Mouse (Mus musculus) midbrain, embryonic 12.5 days (tissue): ENCODE results near the gene P3h1. TPM values are rescaled to one million over a fixed set of nuclear protein-coding genes. Genes with fewer than 3 reads are reported as not detected.

Experiments used
- ATAC-seq: fragments of 200-750 bp; cut with Nextera tagmentation; 2 replicates; pipeline ENCODE4 v1.8.0; 2017; ENCODE audit warnings: low read depth, moderate TSS enrichment, moderate library complexity; ENCODE audit not compliant: low FRiP score
- H3K27ac ChIP-seq: fragments of 300-500 bp; sonication (generic); replicated peaks from 2 replicates; pipeline ENCODE4 v1.5.1; 2016; ENCODE audit warnings: mild to moderate bottlenecking
- H3K27me3 ChIP-seq: fragments of 300-500 bp; sonication (generic); 2 replicates; pipeline ENCODE4 v1.6.1; 2016; ENCODE audit warnings: mild to moderate bottlenecking
- H3K36me3 ChIP-seq: fragments of 300-500 bp; sonication (generic); 2 replicates; pipeline ENCODE4 v1.6.1; 2016
- H3K4me1 ChIP-seq: fragments of 300-500 bp; sonication (generic); 2 replicates; pipeline ENCODE4 v1.6.1; 2016
- H3K4me2 ChIP-seq: fragments of 300-500 bp; sonication (generic); replicated peaks from 2 replicates; pipeline ENCODE4 v1.6.1; 2016; ENCODE audit warnings: mild to moderate bottlenecking, moderate library complexity
- H3K4me3 ChIP-seq: fragments of 300-500 bp; sonication (generic); 2 replicates; pipeline ENCODE4 v1.5.1; 2016; ENCODE audit warnings: mild to moderate bottlenecking
- H3K9ac ChIP-seq: fragments of 300-500 bp; sonication (generic); replicated peaks from 2 replicates; pipeline ENCODE4 v1.6.1; 2016; ENCODE audit warnings: mild to moderate bottlenecking, moderate library complexity
- H3K9me3 ChIP-seq: fragments of 300-500 bp; sonication (generic); 2 replicates; pipeline ENCODE4 v1.6.1; 2016; ENCODE audit warnings: mild to moderate bottlenecking
- WGBS: fragments of 180-500 bp; shearing (Covaris S2); methylation state at CpG from one replicate; pipeline ENCODE4 v1.1.7; 2016; 5-methylcytosine and 5-hydroxymethylcytosine counted together
- polyA plus RNA-seq: library from polyadenylated mRNA; unstranded; fragments of >200 nt; fragmentation: Nextera tagmentation; extraction: Ambion mirVana; gene quantifications from 2 replicates; pipeline ENCODE4 v1.2.1, GENCODE M21; 2016

The P3h1 gene
- polyA plus RNA-seq: 14.6 and 17.7 TPM in 2 replicates

DNA sequence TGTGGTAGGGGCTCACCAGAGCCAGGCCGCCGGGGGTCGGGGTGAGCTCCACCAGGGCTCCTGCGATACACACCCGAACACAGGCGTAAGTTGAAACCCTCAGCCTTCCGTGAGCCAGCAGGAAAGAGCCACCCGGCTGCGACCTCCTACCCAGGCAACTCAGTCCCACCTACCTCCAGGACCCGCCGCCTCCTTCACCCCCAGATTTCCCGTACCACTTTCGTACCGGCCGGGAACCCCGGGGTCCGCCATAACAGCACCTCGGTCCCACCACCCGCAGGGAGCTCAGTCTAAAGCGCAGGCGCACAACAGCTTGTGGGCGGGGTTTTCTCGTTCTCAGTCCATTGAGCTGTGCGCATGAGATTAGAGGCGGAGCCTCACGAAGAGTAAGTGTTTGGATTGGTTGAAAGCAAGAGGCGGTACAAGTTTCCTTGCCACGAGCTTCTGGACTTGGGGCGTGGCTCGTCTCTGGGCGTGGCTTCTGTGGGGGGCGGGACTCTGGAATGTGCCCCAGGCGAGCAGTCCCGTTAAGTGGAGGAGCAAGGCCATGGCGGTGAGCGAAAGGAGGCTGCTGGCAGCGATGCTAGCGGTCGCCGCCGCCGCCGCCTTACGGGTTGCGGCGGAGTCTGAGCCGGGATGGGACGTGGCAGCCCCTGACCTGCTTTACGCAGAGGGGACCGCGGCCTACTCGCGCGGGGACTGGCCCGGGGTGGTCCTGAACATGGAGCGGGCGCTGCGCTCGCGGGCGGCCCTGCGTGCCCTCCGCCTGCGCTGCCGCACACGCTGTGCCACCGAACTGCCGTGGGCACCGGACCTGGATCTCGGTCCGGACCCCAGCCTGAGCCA is at the start of gene P3h1, which contains the start of gene AU022252:
TSS of gene P3h1 (plus strand) at position 506 of the 846 bp plus-strand sequence.
TSS of gene AU022252 (minus strand) at position 303 of the 846 bp plus-strand sequence.
- H3K9me3 ChIP-seq: no peaks in the 10 kb centered on the region
- no peaks in the 10 kb centered on the region for H3K27me3 ChIP-seq
- peak within 1 kb of the TSS; percentile 21; the same call in 1 of the 2 replicates for H3K27ac ChIP-seq
- H3K4me1 ChIP-seq: peaks cover 16% of the 10 kb centered on the region
- peaks cover 9% of the 10 kb centered on the region for H3K36me3 ChIP-seq
- WGBS: under 1% methylated on average over 71 of the region's 71 CpGs
- H3K4me3 ChIP-seq: peak within 1 kb of the TSS; percentile 81
- peak within 1 kb of the TSS; percentile 87 for H3K4me2 ChIP-seq
- H3K9ac ChIP-seq: peak within 1 kb of the TSS; percentile 73
- peak; percentile 95 for ATAC-seq

DNA sequence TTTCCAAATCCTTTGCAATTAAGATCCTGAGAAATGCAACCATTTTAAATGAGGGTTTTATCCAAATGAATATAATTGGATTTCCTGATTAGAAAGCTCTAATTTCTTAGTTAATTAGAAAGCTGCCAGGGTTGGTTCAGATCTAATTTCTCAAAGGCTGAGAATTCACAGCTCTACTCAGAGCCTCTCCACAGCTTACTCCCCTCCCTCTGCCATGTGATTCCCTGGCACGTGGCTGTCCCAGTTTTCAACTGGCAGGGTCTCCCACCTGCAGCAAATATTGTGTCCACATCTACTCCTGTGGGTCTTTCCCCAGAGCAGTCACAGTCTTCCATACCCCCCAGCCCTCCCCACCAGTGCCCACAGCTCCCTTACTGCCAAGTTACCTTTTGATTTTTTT is 49.2 kb upstream of the P3h1 start:
- Histone ChIP-seq H3K4me2 (no peak overlapping the region), H3K36me3 (no peaks in the 10 kb centered on the region), H3K27ac (no peak overlapping the region), H3K9ac (no peak overlapping the region), H3K27me3 (no peaks in the 10 kb centered on the region; the same call in 1 of the 2 replicates), H3K4me1 (no peaks in the 10 kb centered on the region), H3K9me3 (no peaks in the 10 kb centered on the region), H3K4me3 (no peak overlapping the region)
- no peak for ATAC-seq
- 63% methylated on average over 1 of the region's 1 CpGs for WGBS

DNA sequence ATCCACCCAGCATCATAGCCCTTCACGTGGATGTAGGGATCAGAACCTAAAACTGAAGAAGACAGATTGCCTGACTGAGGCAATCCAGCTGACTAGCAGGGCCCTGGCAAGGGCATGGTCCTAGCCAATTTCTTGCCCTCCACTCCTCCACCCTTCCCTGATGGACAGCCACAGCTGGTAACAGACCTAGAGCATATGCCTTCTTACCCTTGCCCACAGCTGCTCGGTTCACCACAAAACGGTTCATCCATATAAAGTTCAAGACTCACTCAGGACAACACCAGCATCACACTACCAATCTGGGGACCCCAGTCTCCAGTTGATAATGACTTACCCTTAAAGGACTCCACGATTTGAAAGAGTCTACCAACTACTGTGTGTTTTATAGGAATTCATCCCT is 46.9 kb upstream of the P3h1 start:
- H3K27me3 ChIP-seq: no peaks in the 10 kb centered on the region; the same call in 1 of the 2 replicates
- no peak for ATAC-seq
- 82% methylated on average over 4 of the region's 4 CpGs for WGBS

DNA sequence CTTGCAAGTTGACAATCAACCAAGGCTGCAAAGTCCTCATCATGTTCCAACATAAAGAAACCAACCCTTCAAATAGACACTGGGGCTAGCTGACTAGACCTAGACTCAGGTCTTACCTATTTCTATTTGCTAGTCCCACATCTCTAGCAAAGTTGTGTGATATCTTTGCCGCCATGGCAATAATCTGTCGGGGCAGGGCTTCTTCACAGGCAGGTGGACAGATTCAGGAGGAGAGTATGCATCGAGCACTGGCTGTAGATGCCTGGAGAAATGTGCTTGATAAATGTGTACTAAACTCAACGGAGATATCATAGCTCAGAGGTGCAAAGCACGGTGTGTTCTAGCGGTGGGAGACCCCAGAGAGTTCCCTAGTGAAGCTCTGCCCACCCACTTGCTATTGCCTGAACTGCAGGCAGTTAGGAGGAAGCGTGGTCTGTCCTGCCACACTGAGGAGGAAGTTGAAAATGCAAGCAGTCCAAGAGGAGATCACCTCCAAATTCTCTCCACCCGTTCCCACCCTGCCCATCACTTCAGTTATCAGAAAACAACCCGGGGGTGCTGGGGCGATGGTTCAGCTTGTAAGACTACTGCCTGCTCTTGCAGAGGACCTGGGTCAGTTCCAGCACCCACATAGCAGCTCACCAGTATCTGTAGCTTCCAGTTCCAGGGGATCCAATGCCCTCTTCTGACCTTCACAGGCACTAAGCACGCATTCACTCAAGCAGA is 44.5 kb upstream of the P3h1 start:
- Histone ChIP-seq H3K36me3 (no peaks in the 10 kb centered on the region), H3K4me2 (no peak overlapping the region), H3K27ac (no peak overlapping the region), H3K9ac (no peak overlapping the region), H3K4me1 (no peaks in the 10 kb centered on the region; the same call in 1 of the 2 replicates), H3K9me3 (no peaks in the 10 kb centered on the region), H3K27me3 (no peaks in the 10 kb centered on the region; the same call in 1 of the 2 replicates), H3K4me3 (no peak overlapping the region)
- WGBS: 64% methylated on average over 11 of the region's 11 CpGs
- no peak for ATAC-seq

More for the DNA sequence above, 46.9 kb upstream of the P3h1 start:
- H3K9me3 ChIP-seq: no peaks in the 10 kb centered on the region
- no peak overlapping the region for H3K4me3 ChIP-seq
- H3K9ac ChIP-seq: no peak overlapping the region
- H3K4me2 ChIP-seq: no peak overlapping the region
- no peaks in the 10 kb centered on the region; the same call in 1 of the 2 replicates for H3K4me1 ChIP-seq
- H3K36me3 ChIP-seq: no peaks in the 10 kb centered on the region
- H3K27ac ChIP-seq: no peak overlapping the region

- Histone ChIP-seq H3K36me3 (no peaks in the 10 kb centered on the region), H3K9me3 (no peaks in the 10 kb centered on the region), H3K9ac (no peak overlapping the region), H3K27ac (0 out of 2 replicates have a peak overlapping the region, but pooled peaks have one; percentile 25), H3K4me2 (no peak overlapping the region), H3K4me3 (no peak overlapping the region), H3K27me3 (no peaks in the 10 kb centered on the region; the same call in 1 of the 2 replicates), H3K4me1 (no peaks in the 10 kb centered on the region; the same call in 1 of the 2 replicates)
- ATAC-seq: no peak
- 44% methylated on average over 6 of the region's 6 CpGs for WGBS
Observed at GRCm38 (mm10) chr4:119189392-119189791, 43.3 kb upstream of the P3h1 start.

DNA sequence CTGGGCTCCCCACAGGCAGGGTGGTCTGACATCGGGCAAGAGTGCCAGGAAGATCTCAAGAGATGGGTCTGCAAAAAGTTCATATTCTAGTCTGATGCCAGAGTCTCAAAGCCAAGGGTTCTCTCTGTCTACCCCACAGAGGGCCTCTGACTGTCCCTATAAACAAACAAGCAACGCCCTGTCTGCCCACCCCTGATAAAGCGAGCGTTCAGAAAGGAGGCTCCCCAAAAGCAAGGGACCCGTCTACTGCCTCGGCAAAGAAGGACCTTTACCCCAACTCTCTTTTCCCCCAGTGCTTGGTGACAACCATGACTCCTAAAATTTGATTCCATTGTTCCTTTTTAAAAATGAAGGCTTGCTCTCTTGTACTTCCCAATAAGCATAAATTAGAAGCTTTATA is 42.9 kb upstream of the P3h1 start, which contains the start of gene Ermap:
TSS of gene Ermap (minus strand) at position 148 of the 400 bp plus-strand sequence.
- WGBS: 60% methylated on average over 6 of the region's 6 CpGs
- Histone ChIP-seq H3K9ac (no peak within 1 kb of the TSS), H3K4me3 (no peak within 1 kb of the TSS), H3K4me1 (no peaks in the 10 kb centered on the region; the same call in 1 of the 2 replicates), H3K27ac (0 out of 2 replicates have a peak within 1 kb of the TSS, but pooled peaks have one; percentile 25), H3K9me3 (no peaks in the 10 kb centered on the region), H3K4me2 (no peak within 1 kb of the TSS), H3K27me3 (no peaks in the 10 kb centered on the region; the same call in 1 of the 2 replicates), H3K36me3 (no peaks in the 10 kb centered on the region)
- ATAC-seq: no peak

GRCm38 (mm10) chr4:119190618-119191017 is 42.1 kb upstream of the P3h1 start:
- no peaks in the 10 kb centered on the region; the same call in none of the 2 replicates for H3K4me1 ChIP-seq
- H3K4me3 ChIP-seq: no peak overlapping the region
- H3K4me2 ChIP-seq: no peak overlapping the region
- 86% methylated on average over 8 of the region's 8 CpGs for WGBS
- no peaks in the 10 kb centered on the region for H3K36me3 ChIP-seq
- ATAC-seq: no peak
- H3K27ac ChIP-seq: no peak overlapping the region
- H3K9ac ChIP-seq: no peak overlapping the region
- no peaks in the 10 kb centered on the region; the same call in 1 of the 2 replicates for H3K27me3 ChIP-seq
- H3K9me3 ChIP-seq: no peaks in the 10 kb centered on the region

DNA sequence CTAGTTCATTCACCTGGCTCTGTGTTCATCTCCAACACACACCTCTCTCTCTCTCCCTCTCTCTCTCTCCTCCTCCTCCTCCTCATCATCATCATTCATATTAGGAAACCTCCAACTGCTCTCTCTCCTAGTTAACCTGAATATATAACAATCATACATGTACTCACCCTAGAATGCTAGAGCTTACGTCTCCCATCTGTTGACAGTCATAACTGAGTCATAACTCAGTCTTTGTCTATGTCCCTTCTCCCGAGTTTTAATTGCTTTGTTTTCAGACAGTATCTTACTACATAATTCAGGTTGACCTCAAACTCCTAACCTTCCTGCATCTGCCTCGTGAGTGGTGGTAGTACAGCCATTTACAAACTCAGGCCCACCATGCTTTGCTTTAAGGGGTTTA is 41.4 kb upstream of the P3h1 start:
- H3K9ac ChIP-seq: no peak overlapping the region
- H3K4me1 ChIP-seq: peaks cover 5% of the 10 kb centered on the region
- H3K36me3 ChIP-seq: no peaks in the 10 kb centered on the region
- no peak overlapping the region for H3K27ac ChIP-seq
- no peaks in the 10 kb centered on the region; the same call in 1 of the 2 replicates for H3K27me3 ChIP-seq
- ATAC-seq: no peak
- no peak overlapping the region for H3K4me2 ChIP-seq
- no peaks in the 10 kb centered on the region for H3K9me3 ChIP-seq
- H3K4me3 ChIP-seq: no peak overlapping the region
- 75% methylated on average over 3 of the region's 3 CpGs for WGBS

- Histone ChIP-seq H3K4me3 (no peak overlapping the region), H3K9ac (no peak overlapping the region), H3K4me1 (peaks cover 19% of the 10 kb centered on the region), H3K36me3 (no peaks in the 10 kb centered on the region), H3K27ac (no peak overlapping the region), H3K4me2 (no peak overlapping the region), H3K27me3 (no peaks in the 10 kb centered on the region; the same call in 1 of the 2 replicates), H3K9me3 (no peaks in the 10 kb centered on the region)
- ATAC-seq: no peak
- 93% methylated on average over 4 of the region's 4 CpGs for WGBS
Observed at GRCm38 (mm10) chr4:119192757-119193156, 40.0 kb upstream of the P3h1 start.

- H3K27me3 ChIP-seq: no peaks in the 10 kb centered on the region
- peak within 1 kb of the TSS; percentile 85 for H3K9ac ChIP-seq
- no peaks in the 10 kb centered on the region for H3K9me3 ChIP-seq
- peak within 1 kb of the TSS; percentile 69 for H3K27ac ChIP-seq
- H3K4me2 ChIP-seq: peak within 1 kb of the TSS; percentile 70
- peak within 1 kb of the TSS; percentile 82 for H3K4me3 ChIP-seq
- H3K4me1 ChIP-seq: peaks cover 27% of the 10 kb centered on the region
- no peaks in the 10 kb centered on the region for H3K36me3 ChIP-seq
- WGBS: under 1% methylated on average over 42 of the region's 47 CpGs
- peak; percentile 92 for ATAC-seq
Observed at GRCm38 (mm10) chr4:119194909-119195581, 37.7 kb upstream of the P3h1 start, which contains the start of gene Svbp. Svbp (plus strand) TSS chr4:119195306.

GRCm38 (mm10) chr4:119195582-119196320 is 37.0 kb upstream of the P3h1 start:
- WGBS: 6% methylated on average over 18 of the region's 18 CpGs
- Histone ChIP-seq H3K4me2 (peak overlapping the region; percentile 70), H3K4me1 (peaks cover 27% of the 10 kb centered on the region), H3K36me3 (peaks cover 4% of the 10 kb centered on the region), H3K9me3 (no peaks in the 10 kb centered on the region), H3K4me3 (peak overlapping the region; percentile 82), H3K27me3 (no peaks in the 10 kb centered on the region), H3K27ac (peak overlapping the region; percentile 69), H3K9ac (peak overlapping the region; percentile 85)
- peak; percentile 3 for ATAC-seq
